Mouse (Mus musculus): Measurements from ENCODE around the gene Tcl1b4. TPM values are rescaled to one million over a fixed set of nuclear protein-coding genes. Genes with fewer than 3 reads are reported as not detected.
"Not testable (repeated sequence)": the region's sequence is repeated elsewhere in the genome, so short reads cannot be mapped to it uniquely, and the experiment has no call there.

The Tcl1b4 gene
- polyA plus RNA-seq, 1 experiment from 2014 or later = not detected

DNA sequence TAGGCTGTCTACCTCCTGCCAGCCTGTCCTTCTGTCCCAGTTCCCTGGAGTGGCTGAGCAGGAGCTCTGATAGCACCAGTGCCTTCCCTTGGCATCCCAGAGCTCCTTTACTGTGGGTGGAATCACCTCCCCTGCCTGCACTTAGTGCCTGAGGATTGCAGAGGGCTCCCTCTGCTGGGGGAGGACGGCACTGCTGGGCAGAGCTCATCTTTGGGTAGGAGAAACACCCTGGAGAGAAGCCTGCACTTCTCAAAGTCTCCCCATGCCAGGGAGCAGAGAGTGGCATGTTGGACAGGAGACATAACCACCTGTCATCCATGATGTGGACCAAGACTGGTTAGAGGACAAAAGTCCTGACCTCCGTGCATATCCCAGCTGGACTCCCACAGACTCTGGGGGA, 12.8 kb upstream of the Tcl1b4 start:
- not testable (repeated sequence) for H3K27me3 ChIP-seq (replicated peaks; ENCODE audit: control insufficient read depth, insufficient read depth, low read length); H3K9ac ChIP-seq (ENCODE audit: low read length); ATAC-seq (replicated peaks; ENCODE audit: low FRiP score, low TSS enrichment, low read depth); H3K4me2 ChIP-seq (ENCODE audit: low read length); H3K4me3 ChIP-seq (ENCODE audit: low read depth, low read length); H3K27ac ChIP-seq (ENCODE audit: low read depth); H3K4me1 ChIP-seq (replicated peaks; ENCODE audit: control insufficient read depth, insufficient read depth, low read length); H3K9me3 ChIP-seq (ENCODE audit: control insufficient read depth, low read length); H3K36me3 ChIP-seq (ENCODE audit: control insufficient read depth, insufficient read depth, low read length); DNase-seq (ENCODE audit: low spot score)
- 50% methylated on average over 2 of the region's 2 CpGs for WGBS

- not testable (repeated sequence) for H3K36me3 ChIP-seq (ENCODE audit: control insufficient read depth, insufficient read depth, low read length); H3K9me3 ChIP-seq (ENCODE audit: control insufficient read depth, low read length); H3K4me2 ChIP-seq (ENCODE audit: low read length); H3K4me1 ChIP-seq (replicated peaks; ENCODE audit: control insufficient read depth, insufficient read depth, low read length); DNase-seq (ENCODE audit: low spot score); H3K4me3 ChIP-seq (ENCODE audit: low read depth, low read length); H3K9ac ChIP-seq (ENCODE audit: low read length); H3K27ac ChIP-seq (ENCODE audit: low read depth); H3K27me3 ChIP-seq (replicated peaks; ENCODE audit: control insufficient read depth, insufficient read depth, low read length); ATAC-seq (replicated peaks; ENCODE audit: low FRiP score, low TSS enrichment, low read depth)
- 94% methylated on average over 6 of the region's 6 CpGs for WGBS
Observed at GRCm38 (mm10) chr12:105190743-105191142, 11.0 kb upstream of the Tcl1b4 start, which contains the start of gene Tcl1b3. Gene Tcl1b3 (plus strand): TSS chr12:105191043.

DNA sequence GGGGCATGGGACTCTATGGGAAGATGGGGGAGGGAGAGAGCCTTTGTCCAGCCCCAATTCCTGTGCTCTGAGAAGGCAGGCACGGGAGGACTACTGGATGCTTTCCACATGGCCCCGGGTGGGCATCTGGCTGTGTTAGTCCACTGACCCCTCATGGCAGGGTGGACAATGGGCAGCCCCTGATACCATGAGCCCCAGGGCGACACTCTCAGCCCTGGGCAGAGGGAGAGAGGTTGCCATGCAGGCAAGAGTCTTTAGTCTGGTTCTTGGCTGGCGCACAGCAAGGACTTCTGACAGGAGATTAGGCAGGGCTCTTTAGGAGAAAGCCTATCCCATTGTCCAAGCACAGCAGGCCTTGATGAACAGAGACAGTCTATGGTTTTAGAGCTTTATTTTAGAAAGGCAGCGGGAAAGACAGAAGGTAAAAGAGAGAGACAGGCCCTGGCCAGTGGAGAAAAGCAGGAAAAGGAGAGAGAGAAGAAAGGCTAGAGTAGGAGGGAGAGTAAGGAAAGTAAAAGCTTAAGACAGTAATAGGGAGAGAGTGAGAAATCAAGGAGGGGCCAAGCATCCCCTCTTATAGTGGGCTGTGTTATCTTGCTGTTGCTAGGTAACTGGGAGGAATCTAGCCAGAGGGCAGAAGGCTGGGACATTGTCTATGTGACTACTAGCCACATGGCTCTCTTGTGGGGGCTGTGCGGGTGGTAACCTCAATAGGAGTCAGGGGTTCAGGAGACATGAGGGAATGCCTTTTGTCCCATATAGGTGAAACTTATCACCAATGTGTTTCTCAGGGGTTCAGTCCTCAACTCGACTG, 1.9 kb upstream of the Tcl1b4 start:
- 69% methylated on average over 7 of the region's 7 CpGs for WGBS
- H3K4me2 ChIP-seq (ENCODE audit: low read length); H3K9me3 ChIP-seq (ENCODE audit: control insufficient read depth, low read length); H3K27me3 ChIP-seq (replicated peaks; ENCODE audit: control insufficient read depth, insufficient read depth, low read length); H3K9ac ChIP-seq (ENCODE audit: low read length); H3K36me3 ChIP-seq (ENCODE audit: control insufficient read depth, insufficient read depth, low read length); ATAC-seq (replicated peaks; ENCODE audit: low FRiP score, low TSS enrichment, low read depth); DNase-seq (ENCODE audit: low spot score); H3K4me1 ChIP-seq (replicated peaks; ENCODE audit: control insufficient read depth, insufficient read depth, low read length); H3K27ac ChIP-seq (ENCODE audit: low read depth); H3K4me3 ChIP-seq (ENCODE audit: low read depth, low read length): not testable (repeated sequence)

DNA sequence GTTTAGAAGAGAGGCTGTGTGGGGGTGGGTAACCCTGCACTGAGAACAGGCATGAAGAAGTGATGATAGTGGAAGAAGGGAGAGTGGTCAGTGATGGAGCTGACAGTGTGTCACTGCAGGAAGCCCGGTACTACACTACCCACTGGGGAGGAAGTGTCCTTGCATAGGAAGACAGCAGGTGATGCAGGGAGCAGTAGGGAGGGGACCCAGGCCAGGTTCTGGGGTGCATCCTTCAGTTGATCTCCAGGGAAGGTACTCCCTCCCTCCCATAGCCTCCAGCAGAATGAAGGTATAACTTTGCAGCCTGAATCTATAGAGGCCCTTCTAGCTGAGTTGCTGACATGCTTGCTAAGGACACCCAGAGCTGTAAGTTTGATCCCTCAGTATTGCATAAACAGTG, 5.3 kb downstream of the Tcl1b4 start:
- H3K4me1 ChIP-seq (replicated peaks; ENCODE audit: control insufficient read depth, insufficient read depth, low read length) = no peaks in the 10 kb centered on the region
- H3K9me3 ChIP-seq (ENCODE audit: control insufficient read depth, low read length) = no peaks in the 10 kb centered on the region
- H3K4me2 ChIP-seq (ENCODE audit: low read length) = no peak overlapping the region
- H3K9ac ChIP-seq (ENCODE audit: low read length) = no peak overlapping the region
- DNase-seq (ENCODE audit: low spot score) (no peak), ATAC-seq (replicated peaks; ENCODE audit: low FRiP score, low TSS enrichment, low read depth) (no peak)
- no peak overlapping the region for H3K4me3 ChIP-seq (ENCODE audit: low read depth, low read length)
- H3K27me3 ChIP-seq (replicated peaks; ENCODE audit: control insufficient read depth, insufficient read depth, low read length) = no peaks in the 10 kb centered on the region
- WGBS = 69% methylated on average over 1 of the region's 1 CpGs
- H3K27ac ChIP-seq (ENCODE audit: low read depth) = no peak overlapping the region
- no peaks in the 10 kb centered on the region for H3K36me3 ChIP-seq (ENCODE audit: control insufficient read depth, insufficient read depth, low read length)

DNA sequence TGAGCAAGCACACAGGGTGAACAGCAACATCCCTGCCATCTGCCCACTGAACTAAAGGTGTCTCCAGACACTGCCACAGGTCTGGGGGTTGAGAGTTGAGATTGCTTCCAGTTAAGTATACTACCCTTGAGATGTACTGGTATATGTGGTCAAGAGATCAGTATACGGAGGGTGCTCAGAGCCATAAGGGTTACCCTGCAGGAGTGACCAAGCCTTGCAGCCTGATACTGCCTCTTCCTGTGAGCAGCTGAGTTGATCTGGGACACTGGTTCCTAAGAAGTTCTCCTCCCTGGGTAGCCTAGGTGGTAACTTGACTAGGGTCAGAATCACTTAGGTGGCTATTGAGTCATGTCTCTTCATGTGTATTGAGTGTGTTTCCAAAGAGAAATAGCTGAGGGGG, 6.7 kb downstream of the Tcl1b4 start:
- no peak overlapping the region for H3K27ac ChIP-seq (ENCODE audit: low read depth)
- no peaks in the 10 kb centered on the region for H3K36me3 ChIP-seq (ENCODE audit: control insufficient read depth, insufficient read depth, low read length)
- H3K4me3 ChIP-seq (ENCODE audit: low read depth, low read length) = no peak overlapping the region
- H3K9me3 ChIP-seq (ENCODE audit: control insufficient read depth, low read length) = no peaks in the 10 kb centered on the region
- no peaks in the 10 kb centered on the region for H3K27me3 ChIP-seq (replicated peaks; ENCODE audit: control insufficient read depth, insufficient read depth, low read length)
- no peak overlapping the region for H3K4me2 ChIP-seq (ENCODE audit: low read length)
- DNase-seq (ENCODE audit: low spot score) (no peak), ATAC-seq (replicated peaks; ENCODE audit: low FRiP score, low TSS enrichment, low read depth) (no peak)
- 83% methylated on average over 1 of the region's 1 CpGs for WGBS
- no peak overlapping the region for H3K9ac ChIP-seq (ENCODE audit: low read length)
- no peaks in the 10 kb centered on the region for H3K4me1 ChIP-seq (replicated peaks; ENCODE audit: control insufficient read depth, insufficient read depth, low read length)

DNA sequence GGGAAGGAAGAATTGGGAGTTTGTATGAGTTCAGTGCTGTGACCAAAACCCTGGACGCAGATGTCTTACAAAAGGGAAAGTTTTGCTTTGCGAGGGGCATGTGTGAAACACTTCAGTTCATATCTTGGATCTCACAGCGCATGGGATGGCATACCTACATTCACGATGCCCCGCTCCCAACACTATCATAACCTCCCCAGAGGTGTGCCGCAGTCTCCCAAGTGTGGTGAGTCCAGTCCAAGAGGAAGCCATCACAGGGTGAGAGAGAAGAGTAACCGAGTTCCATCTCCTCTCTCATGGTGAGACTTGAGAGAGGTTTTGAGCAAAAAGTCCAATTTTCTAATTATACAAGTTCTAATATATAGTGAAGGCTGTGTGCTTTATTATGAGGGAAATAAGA, 7.5 kb downstream of the Tcl1b4 start:
- no peak for ATAC-seq (replicated peaks; ENCODE audit: low FRiP score, low TSS enrichment, low read depth)
- Histone ChIP-seq H3K4me2 (ENCODE audit: low read length) (no peak overlapping the region), H3K36me3 (ENCODE audit: control insufficient read depth, insufficient read depth, low read length) (no peaks in the 10 kb centered on the region), H3K4me3 (ENCODE audit: low read depth, low read length) (no peak overlapping the region), H3K4me1 (replicated peaks; ENCODE audit: control insufficient read depth, insufficient read depth, low read length) (no peaks in the 10 kb centered on the region), H3K27me3 (replicated peaks; ENCODE audit: control insufficient read depth, insufficient read depth, low read length) (no peaks in the 10 kb centered on the region), H3K9ac (ENCODE audit: low read length) (no peak overlapping the region), H3K27ac (ENCODE audit: low read depth) (no peak overlapping the region), H3K9me3 (ENCODE audit: control insufficient read depth, low read length) (no peaks in the 10 kb centered on the region)
- DNase-seq (ENCODE audit: low spot score) = no peak
- 90% methylated on average over 7 of the region's 7 CpGs for WGBS

DNA sequence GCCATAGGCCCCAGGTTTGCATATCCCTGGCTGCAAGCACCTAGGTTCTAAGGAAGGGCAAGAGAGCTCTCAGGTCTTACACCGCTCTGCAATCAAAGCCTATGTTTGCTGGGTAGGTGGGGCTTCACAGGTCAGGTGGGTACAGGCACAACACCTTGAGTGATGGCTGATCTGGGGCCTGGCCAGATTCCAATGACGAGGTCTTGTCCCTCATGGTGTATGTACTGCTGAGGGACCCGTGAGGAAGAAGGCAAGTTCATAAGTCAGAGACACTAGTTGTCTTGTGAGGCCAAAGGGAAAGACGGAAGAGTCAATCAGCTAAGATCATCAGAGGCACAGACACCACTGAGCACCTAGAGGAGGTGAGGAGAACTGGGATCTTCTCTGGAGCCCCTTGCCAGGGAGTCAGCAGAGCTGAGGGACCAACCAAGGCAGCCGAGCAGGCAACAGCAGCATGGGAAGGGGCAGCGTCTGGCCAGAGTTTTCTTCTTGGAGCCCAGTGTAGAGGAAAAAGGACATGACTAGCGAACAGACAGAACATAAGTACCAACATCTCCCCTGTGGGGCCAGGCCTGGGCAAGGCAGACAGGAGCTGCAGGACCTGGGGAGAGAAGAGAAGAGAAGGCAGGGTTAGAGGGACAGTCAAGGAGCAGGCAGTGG, 15.5 kb downstream of the Tcl1b4 start:
- Histone ChIP-seq H3K9ac (ENCODE audit: low read length) (no peak overlapping the region), H3K4me2 (ENCODE audit: low read length) (no peak overlapping the region), H3K4me1 (replicated peaks; ENCODE audit: control insufficient read depth, insufficient read depth, low read length) (no peaks in the 10 kb centered on the region), H3K4me3 (ENCODE audit: low read depth, low read length) (no peak overlapping the region), H3K27ac (ENCODE audit: low read depth) (no peak overlapping the region), H3K27me3 (replicated peaks; ENCODE audit: control insufficient read depth, insufficient read depth, low read length) (no peaks in the 10 kb centered on the region), H3K36me3 (ENCODE audit: control insufficient read depth, insufficient read depth, low read length) (no peaks in the 10 kb centered on the region), H3K9me3 (ENCODE audit: control insufficient read depth, low read length) (no peaks in the 10 kb centered on the region)
- DNase-seq (ENCODE audit: low spot score) = no peak
- no peak for ATAC-seq (replicated peaks; ENCODE audit: low FRiP score, low TSS enrichment, low read depth)
- 80% methylated on average over 7 of the region's 7 CpGs for WGBS

DNA sequence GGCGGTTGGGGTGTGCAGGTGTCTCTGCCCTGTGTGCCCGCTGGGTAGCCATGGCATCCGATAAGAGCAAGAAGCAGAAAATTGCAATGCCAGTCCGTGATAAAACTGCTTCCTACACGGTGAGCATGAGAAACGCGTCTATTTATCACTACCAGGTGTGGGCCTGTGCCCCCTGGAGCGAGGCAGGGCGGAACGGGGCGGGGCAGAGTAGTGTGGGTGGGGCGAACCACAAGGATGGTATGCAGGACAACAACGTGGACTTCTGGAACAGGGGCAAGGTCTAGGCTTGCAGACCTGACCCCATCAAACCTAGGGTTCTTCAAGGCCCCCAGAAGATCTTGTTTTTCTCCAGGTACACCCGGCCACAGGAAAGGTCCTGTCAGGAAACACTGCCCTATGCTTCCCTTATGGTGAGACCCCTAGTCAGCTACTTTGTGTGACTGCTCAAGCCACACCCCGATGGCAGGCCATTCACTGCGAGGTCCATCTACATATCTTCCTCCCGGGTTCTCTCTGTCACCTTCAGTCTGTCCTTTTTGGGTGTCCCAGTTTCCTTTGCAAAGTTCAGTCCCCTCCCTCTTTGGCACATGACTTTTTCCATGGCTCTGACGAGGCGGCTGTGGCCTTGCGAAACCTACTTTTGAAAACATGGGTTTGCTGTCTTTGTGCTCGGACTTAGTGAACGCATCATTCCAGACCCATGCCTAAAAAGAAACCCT, 21.0 kb downstream of the Tcl1b4 start, which contains the start of gene Tcl1:
Gene Tcl1 (minus strand): TSS at position 193 of the 719 bp plus-strand sequence.
- ATAC-seq (replicated peaks; ENCODE audit: low FRiP score, low TSS enrichment, low read depth) (no peak), DNase-seq (ENCODE audit: low spot score) (no peak)
- Histone ChIP-seq H3K4me3 (ENCODE audit: low read depth, low read length) (no peak within 1 kb of the TSS), H3K36me3 (ENCODE audit: control insufficient read depth, insufficient read depth, low read length) (no peaks in the 10 kb centered on the region), H3K4me2 (ENCODE audit: low read length) (no peak within 1 kb of the TSS), H3K27ac (ENCODE audit: low read depth) (no peak within 1 kb of the TSS), H3K9me3 (ENCODE audit: control insufficient read depth, low read length) (no peaks in the 10 kb centered on the region), H3K9ac (ENCODE audit: low read length) (no peak within 1 kb of the TSS), H3K27me3 (replicated peaks; ENCODE audit: control insufficient read depth, insufficient read depth, low read length) (no peaks in the 10 kb centered on the region), H3K4me1 (replicated peaks; ENCODE audit: control insufficient read depth, insufficient read depth, low read length) (no peaks in the 10 kb centered on the region)
- 85% methylated on average over 22 of the region's 22 CpGs for WGBS
